Mouse (Mus musculus) stomach, postnatal 0 days (tissue): ENCODE measurements around the gene Magi2.

Experiments
- CTCF ChIP-seq: IDR thresholded peaks from 2 replicates; pipeline ENCODE4 v1.5.1; 2016; ENCODE audit warnings: antibody characterized with exemption, low read depth, mild to moderate bottlenecking, moderate library complexity
- EP300 ChIP-seq: optimal IDR thresholded peaks from 2 replicates; pipeline ENCODE3; 2016; ENCODE audit warnings: antibody characterized with exemption

DNA sequence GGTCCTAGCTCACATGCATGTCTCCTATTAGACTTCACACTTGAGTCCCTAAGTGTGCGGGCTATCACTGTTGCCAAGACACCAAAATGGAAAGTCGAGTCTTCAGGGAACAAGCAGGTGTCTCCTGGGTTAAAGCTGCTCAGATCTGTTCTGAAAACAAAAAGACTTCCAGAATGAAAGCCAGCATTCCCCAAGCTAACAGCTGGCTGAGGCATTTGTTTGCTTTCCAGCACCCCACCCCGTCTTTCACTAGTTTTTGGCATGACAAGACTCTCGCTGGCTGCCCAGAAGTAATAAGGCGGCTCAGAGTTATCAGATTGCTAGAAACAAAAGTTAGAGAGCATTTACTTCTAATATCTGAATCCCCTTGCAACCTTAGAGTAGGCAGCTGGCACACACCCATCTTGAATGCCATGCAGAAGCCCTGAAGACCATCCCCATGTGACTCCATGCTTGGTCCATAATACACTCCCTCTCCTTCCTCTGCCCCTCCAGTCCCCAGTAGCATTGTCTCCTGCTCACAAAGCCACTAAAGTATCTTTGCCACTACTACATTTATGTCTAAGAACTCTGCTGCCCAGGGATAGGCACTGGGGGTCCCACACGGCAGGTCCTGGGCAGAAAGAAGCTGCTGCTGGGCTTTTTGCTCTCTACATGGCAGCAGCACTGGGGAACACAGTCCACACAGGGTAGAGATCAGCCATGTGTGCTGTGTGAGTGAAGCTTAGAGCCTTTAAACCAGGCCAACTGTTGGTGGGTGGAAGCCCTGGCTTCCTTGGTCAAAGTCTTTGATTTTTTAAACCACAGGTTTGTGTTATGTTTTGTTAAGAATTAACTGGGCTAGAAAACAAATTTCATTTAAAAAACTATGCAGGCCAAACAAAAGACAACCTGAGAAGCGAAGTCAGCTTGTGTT lies 1394.0 kb downstream of the Magi2 start:
- no peak for TF ChIP-seq CTCF
- no peak for TF ChIP-seq EP300
